Mouse (Mus musculus): ENCODE results near the gene Alkbh6.

The Alkbh6 gene

GRCm38 (mm10) chr7:30308076-30309005 lies at the start of gene Alkbh6:
Gene Alkbh6 (plus strand): TSS chr7:30308717.
- WGBS: 4% methylated on average over 27 of the region's 27 CpGs

GRCm38 (mm10) chr7:30265041-30265440 lies 43.5 kb upstream of the Alkbh6 start:
- WGBS: 84% methylated on average over 2 of the region's 2 CpGs

- WGBS: 96% methylated on average over 5 of the region's 5 CpGs
These were observed 43.0 kb upstream of the Alkbh6 start for GRCm38 (mm10) chr7:30265531-30265930.

- WGBS: 95% methylated on average over 7 of the region's 7 CpGs
These were observed 42.6 kb upstream of the Alkbh6 start for GRCm38 (mm10) chr7:30265935-30266334.

GRCm38 (mm10) chr7:30266780-30267179 lies 41.7 kb upstream of the Alkbh6 start:
- WGBS: 93% methylated on average over 3 of the region's 3 CpGs

- 81% methylated on average over 4 of the region's 4 CpGs for WGBS
These were observed 38.9 kb upstream of the Alkbh6 start for GRCm38 (mm10) chr7:30269641-30270040.

GRCm38 (mm10) chr7:30274383-30274782 lies 34.1 kb upstream of the Alkbh6 start:
- 89% methylated on average over 6 of the region's 6 CpGs for WGBS

- WGBS: 46% methylated on average over 2 of the region's 2 CpGs
These were observed 29.6 kb upstream of the Alkbh6 start for GRCm38 (mm10) chr7:30278911-30279310.

GRCm38 (mm10) chr7:30279536-30279935 lies 29.0 kb upstream of the Alkbh6 start:
- WGBS: 8% methylated on average over 6 of the region's 6 CpGs

- WGBS: under 1% methylated on average over 48 of the region's 49 CpGs
These were observed 28.4 kb upstream of the Alkbh6 start, which contains the start of the genes Thap8 and Wdr62 for GRCm38 (mm10) chr7:30279951-30280669. Gene Thap8 (plus strand): TSS chr7:30280094. Gene Wdr62 (minus strand): TSS chr7:30280419.

- under 1% methylated on average over 20 of the region's 20 CpGs for WGBS
These were observed 27.8 kb upstream of the Alkbh6 start for GRCm38 (mm10) chr7:30280670-30281138.

- 80% methylated on average over 4 of the region's 4 CpGs for WGBS
These were observed 27.0 kb upstream of the Alkbh6 start for GRCm38 (mm10) chr7:30281522-30281921.

- WGBS: 52% methylated on average over 7 of the region's 7 CpGs
These were observed 25.8 kb upstream of the Alkbh6 start for GRCm38 (mm10) chr7:30282740-30283139.

- 57% methylated on average over 8 of the region's 8 CpGs for WGBS
These were observed 21.7 kb upstream of the Alkbh6 start for GRCm38 (mm10) chr7:30286701-30287410.

GRCm38 (mm10) chr7:30288046-30288445 lies 20.5 kb upstream of the Alkbh6 start:
- WGBS: 71% methylated on average over 6 of the region's 6 CpGs

- 71% methylated on average over 7 of the region's 7 CpGs for WGBS
These were observed 19.3 kb upstream of the Alkbh6 start for GRCm38 (mm10) chr7:30289071-30289713.

GRCm38 (mm10) chr7:30289714-30290399 lies 18.7 kb upstream of the Alkbh6 start:
- WGBS: 61% methylated on average over 10 of the region's 10 CpGs

- WGBS: 9% methylated on average over 35 of the region's 35 CpGs
These were observed 17.0 kb upstream of the Alkbh6 start, which contains the start of gene Clip3 for GRCm38 (mm10) chr7:30291215-30292131. Gene Clip3 (plus strand): TSS chr7:30291728.

- 23% methylated on average over 13 of the region's 13 CpGs for WGBS
These were observed 14.7 kb upstream of the Alkbh6 start for GRCm38 (mm10) chr7:30293795-30294194.

All from cerebral cortex, adult 2 months (tissue).